Comparison of ENCODE assay signal across 28 mouse cellular contexts in genomic region chr2:47363476-47363875, GRCm38 (mm10).
"Had no signal": no experiment of that assay in that cellular context is flagged by ENCODE, and none has a peak within 500 bp of the region (broad histone marks: within the 10 kb centered on the region; RNA-seq: fewer than 3 reads in every experiment).

No protein-coding gene starts in this region.

- DNase-seq: cerebellum, adult 9-10 months; cerebellum, adult 9-11 months; cerebellum, postnatal 14 days; cerebellum, postnatal 25 days; cerebellum, postnatal 36 days; embryo, embryonic 11 days; forebrain, postnatal 0 days; gastrocnemius, adult 2 months; gastrocnemius, postnatal 10 days; gastrocnemius, postnatal 14 days; gastrocnemius, postnatal 25 days; gastrocnemius, postnatal 36 days; heart, adult 11 months; heart, adult 18-20 months; heart, adult 2 months had no signal

- H3K27me3 ChIP-seq: embryonic facial prominence, embryonic 12.5 days; embryonic facial prominence, embryonic 13.5 days; embryonic facial prominence, embryonic 15.5 days; forebrain, embryonic 12.5 days; forebrain, embryonic 13.5 days; forebrain, embryonic 15.5 days had no signal

- H3K4me3 ChIP-seq: embryonic facial prominence, embryonic 10.5 days; embryonic facial prominence, embryonic 12.5 days; embryonic facial prominence, embryonic 13.5 days; embryonic facial prominence, embryonic 15.5 days; erythroblast, embryonic 14.5 days; forebrain, embryonic 10.5 days; forebrain, embryonic 12.5 days; forebrain, embryonic 13.5 days; forebrain, embryonic 15.5 days; gastrocnemius, adult 2 months; heart, adult 2 months; heart, embryonic 10.5 days had no signal

- H3K4me2 ChIP-seq: embryonic facial prominence, embryonic 12.5 days; embryonic facial prominence, embryonic 13.5 days; embryonic facial prominence, embryonic 15.5 days; forebrain, embryonic 12.5 days; forebrain, embryonic 13.5 days; forebrain, embryonic 15.5 days; heart, embryonic 11.5 days had no signal

- H3K36me3 ChIP-seq: embryonic facial prominence, embryonic 10.5 days; embryonic facial prominence, embryonic 12.5 days; embryonic facial prominence, embryonic 13.5 days; embryonic facial prominence, embryonic 15.5 days; forebrain, embryonic 10.5 days; forebrain, embryonic 12.5 days; forebrain, embryonic 15.5 days; heart, embryonic 10.5 days had no signal

- H3K27ac ChIP-seq: embryonic facial prominence, embryonic 10.5 days; embryonic facial prominence, embryonic 12.5 days; embryonic facial prominence, embryonic 13.5 days; embryonic facial prominence, embryonic 15.5 days; forebrain, embryonic 10.5 days; forebrain, embryonic 12.5 days; forebrain, embryonic 13.5 days; forebrain, embryonic 15.5 days; gastrocnemius, adult 2 months; heart, adult 2 months; heart, embryonic 10.5 days had no signal

- H3K4me1 ChIP-seq: embryonic facial prominence, embryonic 10.5 days; embryonic facial prominence, embryonic 12.5 days; embryonic facial prominence, embryonic 13.5 days; embryonic facial prominence, embryonic 15.5 days; forebrain, embryonic 10.5 days; forebrain, embryonic 12.5 days; forebrain, embryonic 13.5 days; forebrain, embryonic 15.5 days; heart, embryonic 10.5 days had no signal

- ATAC-seq: forebrain, embryonic 13.5 days; forebrain, embryonic 14.5 days; forebrain, embryonic 15.5 days; forebrain, embryonic 16.5 days; forebrain, postnatal 0 days had no signal

- H3K9ac ChIP-seq: embryonic facial prominence, embryonic 12.5 days; embryonic facial prominence, embryonic 13.5 days; embryonic facial prominence, embryonic 15.5 days; forebrain, embryonic 12.5 days; forebrain, embryonic 13.5 days; forebrain, embryonic 15.5 days; forebrain, postnatal 0 days had no signal

- H3K9me3 ChIP-seq: embryonic facial prominence, embryonic 10.5 days; embryonic facial prominence, embryonic 12.5 days; embryonic facial prominence, embryonic 13.5 days; embryonic facial prominence, embryonic 15.5 days; forebrain, embryonic 10.5 days; forebrain, embryonic 12.5 days; forebrain, embryonic 13.5 days; forebrain, embryonic 15.5 days; heart, embryonic 10.5 days had no signal
